Mouse (Mus musculus) lung, postnatal 0 days (tissue): ENCODE results near the gene Abcc12.

ENCODE experiments used
- CTCF ChIP-seq: IDR thresholded peaks from 2 replicates; pipeline ENCODE4 v1.5.1; 2016; ENCODE audit warnings: antibody characterized with exemption, mild to moderate bottlenecking
- EP300 ChIP-seq: IDR thresholded peaks from 2 replicates; pipeline ENCODE4 v1.6.1; 2016; ENCODE audit warnings: antibody characterized with exemption, mild to moderate bottlenecking, control low read depth

DNA sequence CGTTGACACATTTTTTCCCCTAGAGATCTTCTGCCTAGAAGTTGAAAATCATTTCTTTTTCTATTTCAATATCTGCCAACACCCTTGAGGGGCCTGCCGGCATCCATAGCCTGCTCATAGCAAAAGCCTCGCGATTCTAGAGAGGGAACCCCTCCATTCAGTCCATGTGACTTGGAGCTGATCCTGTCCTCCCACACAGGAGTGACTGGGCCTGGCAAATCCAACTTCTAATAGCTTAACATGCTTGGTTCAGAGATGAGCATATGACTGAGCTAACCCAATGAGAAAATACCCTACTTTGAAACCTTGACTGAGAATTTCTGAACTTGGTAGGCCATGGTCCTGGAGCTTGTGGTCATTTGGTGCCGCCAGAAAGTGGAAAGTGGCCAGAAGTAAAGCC lies 5.6 kb upstream of the Abcc12 start:
- TF ChIP-seq CTCF (no peak), EP300 (no peak)
